Mouse (Mus musculus) liver, embryonic 12.5 days (tissue): Measurements from ENCODE around the gene Alpl. TPM values are rescaled to one million over a fixed set of nuclear protein-coding genes. Genes with fewer than 3 reads are reported as not detected.

Experiments used
- polyA plus RNA-seq: library from polyadenylated mRNA; unstranded; fragments of >200 nt; fragmentation: Nextera tagmentation; extraction: Ambion mirVana; gene quantifications from 2 replicates; pipeline ENCODE4 v1.2.1, GENCODE M21; 2016

The Alpl gene
- polyA plus RNA-seq, 1 experiment from 2014 or later, result 5.1 TPM

Other genes with a start within 250 kb of the Alpl start
- gene Ldlrad2, start 221.8 kb downstream of the Alpl start, polyA plus RNA-seq, result not detected in 2 replicates
- gene Usp48, start 202.6 kb downstream of the Alpl start, polyA plus RNA-seq, result 50.5 and 56.7 TPM in 2 replicates
- gene Rap1gap, start 131.7 kb downstream of the Alpl start, polyA plus RNA-seq, result 2.2 and 2.3 TPM in 2 replicates
- 17.8 and 18.5 TPM in 2 replicates for gene Ece1, start 65.9 kb upstream of the Alpl start, polyA plus RNA-seq
- gene Eif4g3, start 196.6 kb upstream of the Alpl start, polyA plus RNA-seq, result 15.2 and 15.8 TPM in 2 replicates